Mouse (Mus musculus) lung, embryonic 16.5 days (tissue): ENCODE results near the gene Olfr61. TPM values are rescaled to one million over a fixed set of nuclear protein-coding genes. Genes with fewer than 3 reads are reported as not detected.
"Not testable (repeated sequence)": the region's sequence is repeated elsewhere in the genome, so short reads cannot be mapped to it uniquely, and the experiment has no call there.

Experiments
- ATAC-seq: fragments of 200-750 bp; cut with Nextera tagmentation; 2 replicates; pipeline ENCODE4 v1.8.0; 2017; ENCODE audit warnings: low read depth, mild to moderate bottlenecking, moderate library complexity
- H3K27ac ChIP-seq: fragments of 300-500 bp; sonication (generic); 2 replicates; pipeline ENCODE4 v1.5.1; 2014; ENCODE audit warnings: mild to moderate bottlenecking, control low read depth, low read length
- H3K27me3 ChIP-seq: fragments of 300-500 bp; sonication (generic); 2 replicates; pipeline ENCODE4 v1.6.1; 2014; ENCODE audit warnings: low read depth, low read length, mixed read lengths; ENCODE audit not compliant: control insufficient read depth, insufficient read depth
- H3K36me3 ChIP-seq: fragments of 300-500 bp; sonication (generic); 2 replicates; pipeline ENCODE4 v1.6.1; 2014; ENCODE audit warnings: low read length; ENCODE audit not compliant: control insufficient read depth, insufficient read depth
- H3K4me1 ChIP-seq: fragments of 300-500 bp; sonication (generic); replicated peaks from 2 replicates; pipeline ENCODE4 v1.6.1; 2014; ENCODE audit warnings: low read length, mixed read lengths; ENCODE audit not compliant: control insufficient read depth, insufficient read depth
- H3K4me2 ChIP-seq: fragments of 300-500 bp; sonication (generic); 2 replicates; pipeline ENCODE4 v1.6.1; 2014; ENCODE audit warnings: low read depth, low read length, control low read depth
- H3K4me3 ChIP-seq: fragments of 300-500 bp; sonication (generic); 2 replicates; pipeline ENCODE4 v1.5.1; 2014; ENCODE audit warnings: mild to moderate bottlenecking, low read length, control low read depth
- H3K9ac ChIP-seq: fragments of 300-500 bp; sonication (generic); 2 replicates; pipeline ENCODE4 v1.6.1; 2014; ENCODE audit warnings: low read length, control low read depth
- H3K9me3 ChIP-seq: fragments of 300-500 bp; sonication (generic); 2 replicates; pipeline ENCODE4 v1.6.1; 2016; ENCODE audit warnings: low read length; ENCODE audit not compliant: control insufficient read depth
- WGBS: fragments of 180-500 bp; shearing (Covaris S2); extraction: QIAGEN DNeasy Blood & Tissue Kit; methylation state at CpG from one replicate; pipeline ENCODE4 v1.1.7; 2014; 5-methylcytosine and 5-hydroxymethylcytosine counted together
- polyA plus RNA-seq: library from polyadenylated mRNA; unstranded; fragments of >200 nt; fragmentation: Nextera tagmentation; extraction: Ambion mirVana; gene quantifications from 2 replicates; pipeline ENCODE4 v1.2.1, GENCODE M21; 2015

Olfr61 gene
- polyA plus RNA-seq, result not detected in 2 replicates

DNA sequence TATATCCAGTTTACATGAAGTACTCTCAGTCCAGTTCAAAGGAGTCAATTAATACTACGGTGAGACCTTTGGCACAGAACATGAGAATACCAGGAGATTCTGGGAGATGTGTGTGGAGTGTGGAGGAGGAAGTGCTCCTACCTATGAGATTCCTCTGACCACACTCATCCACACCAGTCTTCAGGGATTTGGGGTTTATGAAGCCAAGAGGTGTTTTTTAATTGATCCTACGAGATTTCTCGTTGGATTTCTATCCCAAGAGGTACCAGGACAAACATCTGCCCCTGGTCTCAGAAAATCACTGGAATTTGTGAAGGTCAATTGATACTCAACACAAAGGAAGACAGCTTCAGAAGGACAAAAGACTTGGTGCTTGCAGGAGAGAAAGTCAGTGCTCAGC is at the start of gene Olfr61:
Gene Olfr61 (plus strand): TSS at position 301 of the 400 bp plus-strand sequence.
- H3K27me3 ChIP-seq, H3K27ac ChIP-seq, H3K9ac ChIP-seq, ATAC-seq, H3K4me3 ChIP-seq, H3K4me1 ChIP-seq, H3K4me2 ChIP-seq, H3K9me3 ChIP-seq, H3K36me3 ChIP-seq: not testable (repeated sequence)
- 78% methylated on average over 3 of the region's 3 CpGs for WGBS

DNA sequence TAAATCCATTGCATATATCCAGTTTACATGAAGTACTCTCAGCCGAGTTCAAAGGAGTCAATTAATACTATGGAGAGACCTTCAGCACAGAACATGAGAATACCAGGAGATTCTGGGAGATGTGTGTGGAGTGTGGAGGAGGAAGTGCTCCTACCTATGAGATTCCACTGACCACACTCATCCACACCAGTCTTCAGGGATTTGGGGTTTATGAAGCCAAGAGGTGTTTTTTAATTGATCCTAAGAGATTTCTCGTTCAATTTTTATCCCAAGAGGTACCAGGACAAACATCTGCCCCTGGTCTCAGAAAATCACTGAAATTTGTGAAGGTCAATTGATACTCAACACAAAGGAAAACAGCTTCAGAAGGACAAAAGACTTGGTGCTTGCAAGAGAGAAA is 27.8 kb upstream of the Olfr61 start, which contains the start of gene Olfr46:
Gene Olfr46 (plus strand): TSS at position 301 of the 400 bp plus-strand sequence.
- H3K4me3 ChIP-seq, H3K27me3 ChIP-seq: not testable (repeated sequence)
- WGBS, result 73% methylated on average over 2 of the region's 2 CpGs

DNA sequence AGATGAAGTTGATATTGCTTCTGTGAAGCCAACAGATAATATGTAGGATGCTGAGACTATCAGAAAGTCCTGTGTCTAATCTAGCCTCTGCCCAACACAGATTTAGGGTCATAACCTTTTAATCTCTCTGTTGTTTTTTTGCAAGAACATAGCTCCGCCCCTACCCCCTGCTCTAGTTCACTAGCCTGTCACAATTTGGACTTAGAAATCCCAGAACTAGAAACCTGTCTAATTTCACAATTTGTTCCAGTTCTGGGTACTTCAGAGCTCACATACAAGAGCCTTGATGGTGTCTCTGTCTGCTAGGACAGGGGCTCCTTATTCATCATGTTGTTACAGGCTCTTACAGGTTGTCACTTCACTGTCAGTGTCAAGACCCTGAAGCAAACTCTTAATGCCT is 1.8 kb downstream of the Olfr61 start:
- no peak for ATAC-seq
- no peaks in the 10 kb centered on the region for H3K27me3 ChIP-seq
- no peak overlapping the region for H3K27ac ChIP-seq
- H3K4me2 ChIP-seq, result no peak overlapping the region
- no peak overlapping the region for H3K9ac ChIP-seq
- no peaks in the 10 kb centered on the region for H3K36me3 ChIP-seq
- no peak overlapping the region for H3K4me3 ChIP-seq
- 53% methylated on average over 1 of the region's 1 CpGs for WGBS
- no peaks in the 10 kb centered on the region for H3K4me1 ChIP-seq
- no peaks in the 10 kb centered on the region for H3K9me3 ChIP-seq

More for the DNA sequence above, 27.8 kb upstream of the Olfr61 start, which contains the start of gene Olfr46:
- H3K4me1 ChIP-seq, ATAC-seq, H3K9me3 ChIP-seq, H3K4me2 ChIP-seq, H3K27ac ChIP-seq, H3K9ac ChIP-seq, H3K36me3 ChIP-seq: not testable (repeated sequence)

DNA sequence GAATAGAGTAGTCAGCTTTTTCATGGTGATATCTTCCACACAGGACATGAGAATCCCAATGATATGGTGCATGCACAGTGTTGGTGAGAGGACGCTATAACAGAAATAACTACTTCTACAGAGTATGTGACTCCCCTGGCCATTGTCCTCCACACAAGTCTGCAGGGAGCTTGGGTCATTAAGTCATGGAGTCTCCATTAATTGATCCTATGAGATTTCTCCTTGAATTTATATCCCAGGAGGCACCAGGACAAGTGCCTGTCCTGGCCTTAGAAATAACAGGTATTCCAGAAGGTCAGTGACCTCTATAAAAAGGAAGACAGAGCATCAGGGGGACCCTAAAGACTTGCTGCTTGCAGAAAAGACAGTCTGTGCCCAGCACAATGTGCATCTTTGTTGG is 17.4 kb downstream of the Olfr61 start, which contains the start of gene Olfr53:
Gene Olfr53 (plus strand): TSS at position 301 of the 400 bp plus-strand sequence.
- no peaks in the 10 kb centered on the region for H3K27me3 ChIP-seq
- WGBS, result 71% methylated on average over 1 of the region's 1 CpGs
- no peak within 1 kb of the TSS for H3K9ac ChIP-seq
- H3K36me3 ChIP-seq, result no peaks in the 10 kb centered on the region
- no peaks in the 10 kb centered on the region for H3K4me1 ChIP-seq
- no peak for ATAC-seq
- H3K4me2 ChIP-seq, result no peak within 1 kb of the TSS
- no peak within 1 kb of the TSS for H3K27ac ChIP-seq
- H3K4me3 ChIP-seq, result no peak within 1 kb of the TSS
- no peaks in the 10 kb centered on the region for H3K9me3 ChIP-seq

DNA sequence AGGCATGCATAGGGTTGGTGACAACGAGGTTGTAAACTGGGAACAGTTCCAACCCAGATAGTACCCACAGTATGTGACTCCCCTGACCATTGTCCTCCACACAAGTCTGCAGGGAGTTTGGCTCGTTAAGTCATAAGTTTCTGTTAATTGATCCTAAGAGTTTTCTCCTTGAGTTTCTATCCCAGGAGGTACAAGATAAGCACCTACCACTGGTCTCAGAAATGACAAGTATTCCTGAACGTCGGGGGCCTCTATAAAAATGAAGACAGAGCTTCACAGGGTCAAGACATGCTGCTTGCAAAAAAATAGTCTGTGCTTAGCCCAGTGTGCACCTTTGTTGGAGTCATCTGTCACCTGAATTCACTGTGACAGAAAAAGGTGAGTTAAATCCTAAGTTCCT is 30.9 kb downstream of the Olfr61 start, which contains the start of gene Olfr539:
Gene Olfr539 (plus strand): TSS at position 301 of the 400 bp plus-strand sequence.
- no peaks in the 10 kb centered on the region for H3K4me1 ChIP-seq
- H3K9ac ChIP-seq, result no peak within 1 kb of the TSS
- H3K9me3 ChIP-seq, result no peaks in the 10 kb centered on the region
- WGBS, result 70% methylated on average over 4 of the region's 4 CpGs
- no peak within 1 kb of the TSS for H3K4me3 ChIP-seq
- no peaks in the 10 kb centered on the region for H3K36me3 ChIP-seq
- no peak for ATAC-seq
- no peak within 1 kb of the TSS for H3K4me2 ChIP-seq
- H3K27me3 ChIP-seq, result no peaks in the 10 kb centered on the region
- H3K27ac ChIP-seq, result no peak within 1 kb of the TSS

DNA sequence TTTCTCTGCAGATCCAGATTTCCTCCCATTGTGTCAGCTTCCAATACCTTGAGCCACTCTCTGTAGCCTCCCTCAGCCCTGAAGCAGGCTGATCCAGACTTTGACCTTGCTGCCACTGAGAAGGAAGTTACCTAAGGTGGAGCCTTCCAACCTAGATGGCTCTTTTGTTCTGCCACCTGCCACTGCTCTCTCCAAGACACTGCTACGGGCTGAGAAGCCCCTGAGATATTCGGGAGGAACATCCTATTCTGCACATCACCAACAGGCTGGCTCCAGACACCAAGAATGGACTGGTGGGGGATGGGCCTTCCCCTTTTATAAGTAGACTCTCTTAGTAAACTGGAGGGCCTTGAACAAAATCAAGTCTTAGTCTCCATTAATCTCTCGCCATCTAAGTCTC is 41.9 kb downstream of the Olfr61 start:
- not testable (repeated sequence) for H3K4me2 ChIP-seq, H3K27ac ChIP-seq, H3K27me3 ChIP-seq, H3K4me1 ChIP-seq, H3K4me3 ChIP-seq, H3K36me3 ChIP-seq, H3K9ac ChIP-seq, H3K9me3 ChIP-seq, ATAC-seq
- 81% methylated on average over 3 of the region's 3 CpGs for WGBS

DNA sequence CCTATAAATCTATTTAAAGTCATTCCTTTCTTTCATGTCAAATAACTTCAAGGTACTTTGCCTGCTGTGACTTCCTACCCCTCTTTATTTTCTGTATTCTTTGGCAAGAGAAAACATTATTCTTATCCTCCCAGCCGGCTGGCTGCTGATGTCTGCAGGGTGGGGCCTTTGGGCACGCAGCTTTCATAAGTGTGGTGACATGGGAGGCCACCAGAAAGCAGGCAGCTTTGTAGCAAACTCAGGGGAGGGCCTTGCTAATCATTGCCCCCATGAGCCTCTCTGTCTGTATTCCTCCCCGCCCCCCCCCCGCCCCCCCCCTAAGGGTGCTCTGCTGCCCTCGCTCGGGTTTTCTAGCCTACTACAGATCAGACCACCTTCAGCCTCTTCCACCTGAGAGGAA is 47.1 kb downstream of the Olfr61 start:
- Histone ChIP-seq H3K27ac (no peak overlapping the region), H3K36me3 (no peaks in the 10 kb centered on the region), H3K4me2 (no peak overlapping the region), H3K9ac (no peak overlapping the region), H3K4me3 (no peak overlapping the region), H3K9me3 (peaks cover 4% of the 10 kb centered on the region), H3K4me1 (no peaks in the 10 kb centered on the region), H3K27me3 (no peaks in the 10 kb centered on the region; the same call in 1 of the 2 replicates)
- 6% methylated on average over 5 of the region's 6 CpGs for WGBS
- no peak for ATAC-seq

DNA sequence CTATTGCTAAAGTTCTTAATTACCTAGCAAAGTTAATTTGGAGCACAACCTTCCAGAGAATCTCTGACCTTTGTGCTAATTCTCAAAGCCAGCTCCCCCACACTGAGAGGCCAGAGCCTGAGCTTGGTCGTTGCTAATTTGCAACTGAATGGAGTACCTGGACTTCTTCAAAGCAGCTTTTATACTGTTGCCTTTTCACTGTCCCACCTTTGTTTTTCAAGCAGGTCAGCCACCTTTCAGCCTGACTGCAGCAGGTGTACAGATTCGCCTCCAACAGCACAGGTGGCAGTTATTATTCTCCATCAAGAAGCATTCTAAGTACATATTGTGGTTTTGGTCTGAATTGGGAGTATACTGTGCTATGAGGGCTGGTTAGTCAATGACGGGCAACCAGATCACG is 50.8 kb downstream of the Olfr61 start:
- not testable (repeated sequence) for ATAC-seq, H3K9ac ChIP-seq, H3K36me3 ChIP-seq, H3K27ac ChIP-seq, H3K4me3 ChIP-seq, H3K27me3 ChIP-seq, H3K9me3 ChIP-seq, H3K4me2 ChIP-seq, H3K4me1 ChIP-seq
- WGBS, result 63% methylated on average over 4 of the region's 4 CpGs

DNA sequence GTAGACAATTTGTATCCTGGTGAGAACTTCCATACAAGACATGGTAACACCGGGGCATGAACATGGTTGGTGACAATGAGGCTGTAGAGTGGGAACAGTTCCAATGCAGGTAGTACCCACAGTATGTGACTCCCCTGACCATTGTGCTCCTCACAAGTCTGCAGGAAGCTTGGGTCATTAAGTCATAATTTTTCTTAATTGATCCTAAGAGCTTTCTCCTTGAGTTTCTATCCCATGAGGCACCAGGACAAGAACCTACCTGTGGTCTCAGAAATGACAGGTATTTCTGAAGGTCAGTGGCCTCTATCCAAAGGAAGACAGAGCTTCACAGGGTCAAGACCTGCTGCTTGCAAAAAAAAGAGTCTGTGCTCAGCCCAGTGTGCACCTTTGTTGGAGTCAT is 52.9 kb downstream of the Olfr61 start, which contains the start of gene Olfr45:
Gene Olfr45 (plus strand): TSS at position 301 of the 400 bp plus-strand sequence.
- H3K9me3 ChIP-seq, result peaks cover 4% of the 10 kb centered on the region
- H3K36me3 ChIP-seq, result no peaks in the 10 kb centered on the region
- no peak within 1 kb of the TSS for H3K27ac ChIP-seq
- H3K4me2 ChIP-seq, result no peak within 1 kb of the TSS
- no peak for ATAC-seq
- 86% methylated on average over 1 of the region's 1 CpGs for WGBS
- no peak within 1 kb of the TSS for H3K4me3 ChIP-seq
- H3K9ac ChIP-seq, result no peak within 1 kb of the TSS
- H3K27me3 ChIP-seq, result no peaks in the 10 kb centered on the region
- no peaks in the 10 kb centered on the region for H3K4me1 ChIP-seq
